Mouse (Mus musculus): ENCODE results near the gene Syt9. TPM values are rescaled to one million over a fixed set of nuclear protein-coding genes. Genes with fewer than 3 reads are reported as not detected.

The Syt9 gene
- polyA plus RNA-seq, 1 experiment from 2014 or later, result 6.4 TPM

DNA sequence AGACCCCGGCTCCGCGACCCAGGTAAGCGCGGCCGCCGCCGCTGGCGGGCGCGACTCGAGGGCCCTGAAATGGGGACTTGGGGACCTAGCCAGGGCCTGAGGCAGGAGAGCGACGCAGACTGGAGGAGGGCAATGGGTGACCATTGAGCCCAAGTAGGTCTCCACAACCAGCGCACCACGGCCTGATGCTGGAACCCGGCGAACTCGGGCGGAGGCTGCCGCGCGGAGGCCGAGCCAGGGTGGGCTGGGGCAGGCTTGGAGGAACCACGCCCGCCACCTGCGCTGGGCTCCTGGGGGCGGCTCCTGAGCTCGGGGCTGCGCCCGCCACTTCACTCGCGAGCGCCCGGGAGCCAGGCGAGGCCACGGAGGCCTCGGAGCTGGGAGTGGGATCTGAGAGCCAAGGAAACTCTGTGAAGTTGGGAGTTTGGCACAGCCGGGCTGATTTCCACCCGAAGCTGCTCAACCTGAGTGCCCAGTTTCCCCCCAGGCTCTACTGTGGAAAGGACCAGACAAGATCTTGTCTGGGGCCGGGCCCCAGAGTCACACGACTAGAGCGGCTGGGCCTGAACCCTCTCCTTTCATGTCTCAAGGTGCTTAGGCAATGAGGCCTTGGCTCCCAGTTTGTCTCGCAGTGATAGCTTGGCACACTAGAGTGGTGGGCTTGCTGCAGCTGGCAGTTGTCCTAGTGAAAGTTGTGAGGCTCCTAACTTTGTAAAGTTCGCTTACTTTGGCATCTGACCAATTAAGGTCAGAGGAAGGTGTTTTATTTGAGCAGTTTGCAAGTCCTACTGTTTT, 795 bp downstream of the Syt9 start:
- Histone ChIP-seq H3K27ac (replicated peaks; ENCODE audit: low read depth, low read length) (no peak overlapping the region), H3K9me3 (ENCODE audit: control insufficient read depth, low read length) (no peaks in the 10 kb centered on the region), H3K4me2 (ENCODE audit: low read depth, low read length) (peak overlapping the region; percentile 99), H3K4me1 (ENCODE audit: control insufficient read depth, insufficient read depth, low read length) (no peaks in the 10 kb centered on the region), H3K36me3 (ENCODE audit: control insufficient read depth, insufficient read depth, low read length) (no peaks in the 10 kb centered on the region), H3K4me3 (ENCODE audit: low read depth, low read length) (peak overlapping the region; percentile 73), H3K27me3 (replicated peaks; ENCODE audit: control insufficient read depth, insufficient read depth, low read length) (peaks cover 51% of the 10 kb centered on the region), H3K9ac (ENCODE audit: low read depth, low read length) (peak overlapping the region; percentile 71)
- peak; percentile 16 for DNase-seq (ENCODE audit: low spot score)
- WGBS, result 6% methylated on average over 23 of the region's 45 CpGs
- ATAC-seq (ENCODE audit: low read depth), result peak; percentile 47

DNA sequence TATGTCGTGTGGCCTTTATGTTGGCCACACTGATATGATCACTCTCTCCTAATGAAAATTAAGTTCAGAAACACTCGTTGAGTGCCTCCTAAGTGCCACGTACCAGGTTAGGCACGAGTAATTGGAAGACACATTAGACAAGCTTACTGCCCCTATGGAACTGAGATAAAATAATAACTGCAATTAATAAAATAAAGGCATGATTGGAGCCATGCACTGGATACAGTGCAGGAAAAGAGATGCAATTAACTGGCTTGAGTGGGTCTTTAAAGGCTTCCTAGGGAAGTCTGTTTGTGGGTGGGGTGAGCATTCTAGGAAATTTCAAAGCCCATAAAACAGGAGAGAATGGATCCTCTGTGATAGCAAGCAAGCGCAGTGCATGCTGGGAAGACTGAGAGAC, 10.0 kb downstream of the Syt9 start:
- Histone ChIP-seq H3K27me3 (replicated peaks; ENCODE audit: control insufficient read depth, insufficient read depth, low read length) (no peaks in the 10 kb centered on the region), H3K27ac (replicated peaks; ENCODE audit: low read depth, low read length) (no peak overlapping the region), H3K4me2 (ENCODE audit: low read depth, low read length) (no peak overlapping the region), H3K9me3 (ENCODE audit: control insufficient read depth, low read length) (no peaks in the 10 kb centered on the region), H3K36me3 (ENCODE audit: control insufficient read depth, insufficient read depth, low read length) (no peaks in the 10 kb centered on the region), H3K4me1 (ENCODE audit: control insufficient read depth, insufficient read depth, low read length) (no peaks in the 10 kb centered on the region), H3K4me3 (ENCODE audit: low read depth, low read length) (no peak overlapping the region), H3K9ac (ENCODE audit: low read depth, low read length) (no peak overlapping the region)
- WGBS, result 85% methylated on average over 5 of the region's 5 CpGs
- DNase-seq (ENCODE audit: low spot score), result no peak
- ATAC-seq (ENCODE audit: low read depth), result no peak

DNA sequence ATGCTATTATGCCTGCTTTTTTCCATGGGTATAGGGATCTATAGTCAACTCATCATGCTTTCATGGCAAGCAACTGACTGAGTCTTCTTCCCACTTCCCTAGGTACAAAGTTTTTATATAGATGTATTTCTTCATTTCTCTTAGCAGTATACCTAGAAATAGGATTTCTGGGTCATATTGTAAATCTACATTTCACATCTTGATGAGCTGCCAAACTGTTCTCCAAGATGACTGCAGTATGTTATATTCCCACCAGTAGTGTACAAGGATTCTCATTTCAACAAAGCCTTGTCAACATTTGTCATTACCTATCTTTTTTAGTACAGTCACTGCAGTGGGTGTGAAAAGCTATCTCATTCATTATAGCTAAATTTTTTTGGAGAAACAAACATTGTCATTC, 19.1 kb downstream of the Syt9 start:
- Histone ChIP-seq H3K4me3 (ENCODE audit: low read depth, low read length) (no peak overlapping the region), H3K36me3 (ENCODE audit: control insufficient read depth, insufficient read depth, low read length) (no peaks in the 10 kb centered on the region), H3K9me3 (ENCODE audit: control insufficient read depth, low read length) (no peaks in the 10 kb centered on the region), H3K4me2 (ENCODE audit: low read depth, low read length) (no peak overlapping the region), H3K27me3 (replicated peaks; ENCODE audit: control insufficient read depth, insufficient read depth, low read length) (no peaks in the 10 kb centered on the region), H3K27ac (replicated peaks; ENCODE audit: low read depth, low read length) (no peak overlapping the region), H3K4me1 (ENCODE audit: control insufficient read depth, insufficient read depth, low read length) (no peaks in the 10 kb centered on the region), H3K9ac (ENCODE audit: low read depth, low read length) (no peak overlapping the region)
- DNase-seq (ENCODE audit: low spot score) (no peak), ATAC-seq (ENCODE audit: low read depth) (no peak)

DNA sequence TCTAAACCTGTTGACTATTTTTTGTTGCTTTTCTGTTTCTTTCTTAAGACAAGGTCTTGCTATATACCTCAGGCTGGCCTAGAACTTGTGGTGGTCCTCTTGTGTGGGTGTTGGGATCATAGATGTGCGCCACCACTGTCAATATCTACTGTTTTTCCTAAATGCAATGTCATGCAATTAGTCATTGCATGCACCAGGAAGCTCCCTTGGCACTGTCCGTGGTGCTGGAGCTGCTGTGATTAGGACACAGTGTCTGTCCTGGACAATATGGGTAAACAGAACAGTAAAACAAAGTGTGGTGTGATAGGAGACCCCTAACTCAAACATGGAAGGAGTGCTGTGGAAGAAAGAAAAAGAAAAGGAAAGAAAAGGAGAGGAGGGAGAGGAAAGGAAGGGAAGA, 22.2 kb downstream of the Syt9 start:
- DNase-seq (ENCODE audit: low spot score), result peak; percentile 59
- WGBS, result 61% methylated on average over 2 of the region's 2 CpGs
- Histone ChIP-seq H3K36me3 (ENCODE audit: control insufficient read depth, insufficient read depth, low read length) (no peaks in the 10 kb centered on the region), H3K9me3 (ENCODE audit: control insufficient read depth, low read length) (no peaks in the 10 kb centered on the region), H3K27ac (replicated peaks; ENCODE audit: low read depth, low read length) (no peak overlapping the region), H3K4me1 (ENCODE audit: control insufficient read depth, insufficient read depth, low read length) (no peaks in the 10 kb centered on the region), H3K9ac (ENCODE audit: low read depth, low read length) (no peak overlapping the region), H3K4me3 (ENCODE audit: low read depth, low read length) (no peak overlapping the region), H3K27me3 (replicated peaks; ENCODE audit: control insufficient read depth, insufficient read depth, low read length) (no peaks in the 10 kb centered on the region), H3K4me2 (ENCODE audit: low read depth, low read length) (no peak overlapping the region)
- no peak for ATAC-seq (ENCODE audit: low read depth)

DNA sequence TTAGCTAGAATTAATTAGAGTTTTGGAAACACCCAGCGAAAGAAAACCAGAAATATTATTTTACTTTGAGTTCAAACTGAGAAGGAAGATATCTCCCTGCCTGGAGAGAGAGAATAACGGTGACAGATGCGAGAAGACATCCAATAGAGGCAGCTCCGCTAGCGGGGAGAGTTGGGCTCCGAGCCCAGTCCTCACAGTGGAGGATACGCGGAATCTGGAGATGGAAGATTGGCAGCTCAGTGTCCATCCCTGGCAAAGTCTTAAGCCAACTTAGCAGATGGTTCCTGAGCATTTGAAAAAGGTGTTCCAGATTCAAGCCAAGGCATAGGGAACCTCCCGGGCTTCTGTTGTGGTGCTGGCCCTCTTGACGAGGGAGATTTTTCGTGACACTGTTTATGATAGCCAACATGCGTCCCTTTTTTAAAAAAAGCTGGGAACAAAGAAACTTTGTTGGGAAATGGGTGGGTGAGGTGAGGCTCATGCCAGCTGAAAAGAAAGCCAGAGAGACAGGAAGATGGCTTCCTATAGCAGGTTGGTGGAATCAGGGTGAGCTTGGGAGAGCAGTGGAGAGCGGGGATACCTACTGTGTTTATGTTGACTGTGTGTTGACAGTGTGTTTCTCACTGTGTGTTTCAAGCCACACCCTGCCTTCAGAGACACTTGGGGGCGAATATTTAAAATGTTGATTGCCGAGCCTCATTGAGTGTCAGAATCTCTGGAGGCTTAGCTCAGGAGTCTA, 29.7 kb downstream of the Syt9 start:
- Histone ChIP-seq H3K27me3 (replicated peaks; ENCODE audit: control insufficient read depth, insufficient read depth, low read length) (no peaks in the 10 kb centered on the region), H3K4me1 (ENCODE audit: control insufficient read depth, insufficient read depth, low read length) (no peaks in the 10 kb centered on the region), H3K9ac (ENCODE audit: low read depth, low read length) (no peak overlapping the region), H3K4me2 (ENCODE audit: low read depth, low read length) (no peak overlapping the region), H3K4me3 (ENCODE audit: low read depth, low read length) (no peak overlapping the region), H3K9me3 (ENCODE audit: control insufficient read depth, low read length) (no peaks in the 10 kb centered on the region), H3K27ac (replicated peaks; ENCODE audit: low read depth, low read length) (no peak overlapping the region), H3K36me3 (ENCODE audit: control insufficient read depth, insufficient read depth, low read length) (no peaks in the 10 kb centered on the region)
- no peak for DNase-seq (ENCODE audit: low spot score)
- no peak for ATAC-seq (ENCODE audit: low read depth)
- 87% methylated on average over 15 of the region's 15 CpGs for WGBS

DNA sequence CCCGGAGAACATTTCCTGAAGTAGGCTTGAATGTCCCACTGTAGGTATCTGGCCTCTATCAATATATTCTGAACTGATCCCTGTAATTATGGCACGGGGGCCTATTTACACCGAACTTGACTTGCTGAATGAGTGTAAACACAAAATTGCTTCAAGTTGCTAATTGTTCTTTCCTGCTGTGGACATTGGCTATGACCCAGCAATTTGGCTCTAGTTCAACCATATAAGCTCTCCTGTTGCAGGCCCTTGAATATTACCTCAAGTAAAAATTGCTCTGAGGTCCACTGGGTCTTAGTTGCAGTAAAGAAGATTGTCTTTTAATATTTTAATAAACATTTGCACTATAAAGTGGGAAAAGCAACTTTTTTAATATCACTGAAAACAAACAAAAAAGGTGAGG, 32.7 kb downstream of the Syt9 start:
- H3K36me3 ChIP-seq (ENCODE audit: control insufficient read depth, insufficient read depth, low read length), result no peaks in the 10 kb centered on the region
- H3K27me3 ChIP-seq (replicated peaks; ENCODE audit: control insufficient read depth, insufficient read depth, low read length), result no peaks in the 10 kb centered on the region
- H3K9me3 ChIP-seq (ENCODE audit: control insufficient read depth, low read length), result no peaks in the 10 kb centered on the region
- WGBS, result 80% methylated on average over 3 of the region's 3 CpGs
- no peak overlapping the region for H3K4me2 ChIP-seq (ENCODE audit: low read depth, low read length)
- H3K27ac ChIP-seq (replicated peaks; ENCODE audit: low read depth, low read length), result no peak overlapping the region
- H3K4me1 ChIP-seq (ENCODE audit: control insufficient read depth, insufficient read depth, low read length), result no peaks in the 10 kb centered on the region
- no peak overlapping the region for H3K9ac ChIP-seq (ENCODE audit: low read depth, low read length)
- no peak overlapping the region for H3K4me3 ChIP-seq (ENCODE audit: low read depth, low read length)
- DNase-seq (ENCODE audit: low spot score), result no peak
- no peak for ATAC-seq (ENCODE audit: low read depth)

DNA sequence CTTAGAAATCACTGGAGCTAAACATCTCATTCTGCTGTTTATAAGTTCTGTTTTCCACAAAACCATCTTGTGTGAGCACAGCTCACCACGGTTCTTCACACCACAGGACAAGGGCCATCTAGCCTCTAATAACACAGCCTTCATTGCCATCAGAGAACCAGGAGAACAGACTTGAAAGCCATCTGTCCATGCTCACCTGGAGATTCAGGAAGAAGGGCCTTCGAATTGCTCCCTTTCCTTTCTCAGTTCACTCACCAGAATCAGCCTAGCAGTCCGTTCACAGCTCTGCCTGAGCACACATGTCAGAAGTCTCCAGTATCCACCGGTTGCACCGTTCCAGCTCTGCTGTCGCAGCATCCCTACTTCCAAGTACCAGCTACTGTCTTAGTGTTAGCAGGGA, 44.4 kb downstream of the Syt9 start:
- WGBS, result 86% methylated on average over 6 of the region's 6 CpGs
- Histone ChIP-seq H3K36me3 (ENCODE audit: control insufficient read depth, insufficient read depth, low read length) (no peaks in the 10 kb centered on the region), H3K4me3 (ENCODE audit: low read depth, low read length) (no peak overlapping the region), H3K9ac (ENCODE audit: low read depth, low read length) (no peak overlapping the region), H3K4me2 (ENCODE audit: low read depth, low read length) (no peak overlapping the region), H3K4me1 (ENCODE audit: control insufficient read depth, insufficient read depth, low read length) (peaks cover 5% of the 10 kb centered on the region; the same call in 1 of the 2 replicates), H3K27me3 (replicated peaks; ENCODE audit: control insufficient read depth, insufficient read depth, low read length) (no peaks in the 10 kb centered on the region), H3K27ac (replicated peaks; ENCODE audit: low read depth, low read length) (no peak overlapping the region), H3K9me3 (ENCODE audit: control insufficient read depth, low read length) (no peaks in the 10 kb centered on the region)
- ATAC-seq (ENCODE audit: low read depth) (no peak), DNase-seq (ENCODE audit: low spot score) (no peak)

DNA sequence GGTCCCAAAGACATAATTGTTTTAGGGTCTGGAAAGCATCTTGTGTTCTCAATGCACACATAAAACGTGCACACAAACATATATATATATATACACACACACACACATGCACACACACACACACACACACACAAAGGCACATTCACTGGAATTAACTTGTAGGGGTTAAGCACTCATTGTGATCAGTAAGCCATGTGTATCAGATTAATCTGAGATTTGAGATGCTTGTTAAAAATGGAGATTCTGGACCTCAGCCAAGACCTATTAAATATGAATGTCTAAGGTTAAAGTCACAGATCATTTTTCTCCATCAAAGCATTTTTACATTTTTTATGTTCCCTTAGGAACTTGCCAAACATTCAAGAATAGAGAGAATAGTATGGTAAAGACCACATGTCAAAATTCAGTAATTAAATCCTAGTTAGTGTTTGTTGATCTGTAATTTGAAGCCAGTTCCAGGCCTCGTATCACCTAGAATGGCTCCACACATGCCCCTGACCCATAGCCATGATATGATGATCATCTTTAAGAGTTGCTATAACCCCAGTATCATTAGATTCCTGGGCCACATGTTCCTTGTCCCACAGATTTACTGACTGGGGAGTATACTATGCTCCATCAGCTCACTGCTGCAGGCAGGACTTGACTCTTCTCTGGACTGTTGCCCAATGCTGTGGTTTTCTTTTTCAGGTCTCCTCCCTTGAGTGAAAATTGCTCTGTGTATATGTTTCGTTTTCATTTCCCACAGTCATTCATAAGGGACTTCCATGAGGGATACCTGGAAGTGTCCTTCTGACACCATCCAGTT, 46.7 kb downstream of the Syt9 start:
- WGBS, result 27% methylated on average over 3 of the region's 3 CpGs
- no peak overlapping the region for H3K4me2 ChIP-seq (ENCODE audit: low read depth, low read length)
- no peaks in the 10 kb centered on the region for H3K27me3 ChIP-seq (replicated peaks; ENCODE audit: control insufficient read depth, insufficient read depth, low read length)
- no peak overlapping the region for H3K27ac ChIP-seq (replicated peaks; ENCODE audit: low read depth, low read length)
- peak; percentile 62; the same call in 1 of the 2 replicates for ATAC-seq (ENCODE audit: low read depth)
- no peak overlapping the region for H3K4me3 ChIP-seq (ENCODE audit: low read depth, low read length)
- H3K9me3 ChIP-seq (ENCODE audit: control insufficient read depth, low read length), result no peaks in the 10 kb centered on the region
- no peaks in the 10 kb centered on the region for H3K36me3 ChIP-seq (ENCODE audit: control insufficient read depth, insufficient read depth, low read length)
- H3K9ac ChIP-seq (ENCODE audit: low read depth, low read length), result no peak overlapping the region
- H3K4me1 ChIP-seq (ENCODE audit: control insufficient read depth, insufficient read depth, low read length), result peaks cover 5% of the 10 kb centered on the region; the same call in 1 of the 2 replicates
- peak; percentile 73 for DNase-seq (ENCODE audit: low spot score)

Data from embryonic facial prominence, embryonic 14.5 days (tissue).